Mouse (Mus musculus): ENCODE data around the gene Gm17455. TPM values are rescaled to one million over a fixed set of nuclear protein-coding genes. Genes with fewer than 3 reads are reported as not detected.

Gene Gm17455
- not detected for polyA plus RNA-seq (2014; fragmentation: Illumina TruSeq; extraction: RNeasy Lipid Tissue Mini Kit (QIAGEN cat#74804); ENCODE audit: insufficient read depth, low read depth, low replicate concordance)

GRCm38 (mm10) chr10:60399449-60399848, at the start of gene Gm17455:
TSS of gene Gm17455 (plus strand) at chr10:60399726.

Other genes starting within 250 kb of the Gm17455 start
- gene Chst3, start 180.5 kb upstream of the Gm17455 start, polyA plus RNA-seq (2014; fragmentation: Illumina TruSeq; extraction: RNeasy Lipid Tissue Mini Kit (QIAGEN cat#74804); ENCODE audit: insufficient read depth, low read depth, low replicate concordance), result 4.2 TPM
- gene Psap, start 122.1 kb upstream of the Gm17455 start, polyA plus RNA-seq (2014; fragmentation: Illumina TruSeq; extraction: RNeasy Lipid Tissue Mini Kit (QIAGEN cat#74804); ENCODE audit: insufficient read depth, low read depth, low replicate concordance), result 592 TPM
- 34.5 TPM for gene Vsir, start 52.9 kb upstream of the Gm17455 start, polyA plus RNA-seq (2014; fragmentation: Illumina TruSeq; extraction: RNeasy Lipid Tissue Mini Kit (QIAGEN cat#74804); ENCODE audit: insufficient read depth, low read depth, low replicate concordance)